Mouse (Mus musculus) embryonic stem cell, embryonic (primary cell): Measurements from ENCODE around the gene Cntnap4.
"Not testable (repeated sequence)": the region's sequence is repeated elsewhere in the genome, so short reads cannot be mapped to it uniquely, and the experiment has no call there.

Experiments used
- CTCF ChIA-PET, 4 experiments: fragments of 300-600 bp in 2 of 4; fragments of 350-600 bp in 2 of 4; sonication (Branson Sonifier 250); formaldehyde crosslinking; loops; one replicate each; lab custom pipeline; 2022; ENCODE audit warnings: inconsistent platforms in 2 of 4; lab: Charles Lee
- POLR2A ChIA-PET, 4 experiments: fragments of 300-600 bp in 2 of 4; fragments of 350-600 bp in 2 of 4; sonication (Branson Sonifier 250); formaldehyde crosslinking; loops; one replicate each; lab custom pipeline; 2022; ENCODE audit warnings: antibody characterized with exemption in 4 of 4, inconsistent platforms in 1 of 4; lab: Charles Lee

Cntnap4 gene

DNA sequence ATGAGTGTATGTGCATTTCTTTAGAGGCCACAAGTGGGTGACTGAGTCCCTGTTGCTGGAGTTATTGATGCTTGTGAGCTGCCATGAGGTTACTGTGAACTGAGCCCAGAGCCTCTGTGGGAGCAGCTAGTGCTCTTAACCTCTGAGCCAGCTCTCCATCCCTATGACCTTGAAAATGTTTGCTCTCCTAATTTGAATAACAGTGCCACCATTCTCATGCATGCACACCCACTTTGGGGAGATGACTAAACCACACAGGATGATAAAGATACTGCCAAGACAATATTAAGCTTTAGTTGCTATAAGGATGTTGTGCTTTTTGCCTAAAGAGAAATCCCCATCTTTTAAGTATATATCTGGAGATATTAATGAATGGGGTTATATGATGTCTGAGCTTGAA lies 125.9 kb downstream of the Cntnap4 start:
- CTCF ChIA-PET: interaction anchor here in 1 of 4 experiments (0.6 kb wide), 1 partner anchor 284 kb away, joined by 3 read pairs; no protein-coding TSS in a partner anchor
- POLR2A ChIA-PET: interaction anchor here in 2 of 4 experiments (0.6 to 1.1 kb wide), 4 partner anchors 11 to 23 kb away, joined by 3 to 6 read pairs (median 4); no protein-coding TSS in a partner anchor

- ChIA-PET POLR2A (interaction anchor here in 1 of 4 experiments (1.6 kb wide), 1 partner anchor 9 kb away, joined by 5 read pairs; no protein-coding TSS in a partner anchor), CTCF (no interaction called here)
Measured at GRCm38 (mm10) chr8:112698141-112698540, 128.3 kb downstream of the Cntnap4 start.

GRCm38 (mm10) chr8:112716982-112717381 lies 147.1 kb downstream of the Cntnap4 start:
- ChIA-PET CTCF (interaction anchor here in 2 of 4 experiments (0.6 to 0.7 kb wide), 3 partner anchors 136 to 671 kb away, joined by 3 to 5 read pairs (median 3); no protein-coding TSS in a partner anchor), POLR2A (interaction anchor here in 2 of 4 experiments (0.6 to 0.7 kb wide), 2 partner anchors 445 to 684 kb away, joined by 3 read pairs; no protein-coding TSS in a partner anchor)

GRCm38 (mm10) chr8:112724918-112725317 lies 155.1 kb downstream of the Cntnap4 start:
- ChIA-PET CTCF (no interaction called here), POLR2A (no interaction called here)

GRCm38 (mm10) chr8:112730583-112731432 lies 161.0 kb downstream of the Cntnap4 start:
- ChIA-PET POLR2A (no interaction called here), CTCF (no interaction called here)

DNA sequence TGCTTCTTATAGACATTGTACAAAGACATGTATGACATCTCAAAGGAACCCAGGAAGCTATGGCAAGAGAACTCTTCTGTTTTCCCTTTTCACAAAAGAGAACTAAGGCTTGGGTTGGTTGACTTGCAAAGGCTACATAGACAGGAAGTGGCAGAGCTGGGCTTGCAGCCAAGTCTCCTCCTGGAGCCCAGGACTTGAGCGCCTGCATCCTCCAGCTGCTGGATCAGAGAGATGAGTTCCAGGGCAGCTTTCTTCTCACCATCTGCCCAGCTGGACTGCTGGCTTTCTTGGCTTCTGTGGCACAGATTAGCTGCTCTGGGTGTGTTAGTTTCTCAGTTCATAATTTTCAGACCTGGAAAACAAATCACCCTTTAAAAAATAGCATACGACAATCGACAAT lies 165.7 kb downstream of the Cntnap4 start:
- ChIA-PET POLR2A (no interaction called here), CTCF (no interaction called here)

GRCm38 (mm10) chr8:112743331-112743730 lies 173.5 kb downstream of the Cntnap4 start:
- ChIA-PET CTCF (no interaction called here), POLR2A (no interaction called here)

- ChIA-PET POLR2A (no interaction called here), CTCF (no interaction called here)
Measured at GRCm38 (mm10) chr8:112747296-112747695, 177.5 kb downstream of the Cntnap4 start.

GRCm38 (mm10) chr8:112755171-112755570 lies 185.3 kb downstream of the Cntnap4 start:
- ChIA-PET CTCF (no interaction called here), POLR2A (no interaction called here)

DNA sequence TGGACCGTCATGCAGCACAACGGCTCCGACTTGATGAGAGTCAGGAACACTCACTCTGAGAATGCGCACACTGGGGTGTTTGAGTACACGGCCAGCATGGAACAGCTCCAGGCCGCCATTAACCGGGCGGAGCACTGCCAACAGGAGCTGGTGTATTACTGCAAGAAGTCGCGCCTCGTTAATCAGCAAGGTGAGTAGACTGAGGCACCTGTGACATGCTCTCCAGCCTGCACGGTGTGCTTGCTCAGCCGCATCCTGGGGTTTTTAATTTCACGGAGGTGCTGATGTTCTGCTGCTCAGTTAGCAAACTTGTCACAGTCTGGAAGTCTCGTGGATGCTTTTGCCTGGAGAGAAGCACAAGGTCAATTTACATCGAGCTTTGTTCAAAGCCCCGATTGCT lies 233.2 kb downstream of the Cntnap4 start:
- POLR2A ChIA-PET: no interaction called here
- CTCF ChIA-PET: interaction anchor here in 1 of 4 experiments (0.5 kb wide), 1 partner anchor 313 kb away, joined by 3 read pairs; no protein-coding TSS in a partner anchor

GRCm38 (mm10) chr8:112809382-112809781 lies 239.5 kb downstream of the Cntnap4 start:
- POLR2A ChIA-PET: interaction anchor here in 1 of 4 experiments (0.6 kb wide), 1 partner anchor 198 kb away, joined by 3 read pairs; no protein-coding TSS in a partner anchor
- CTCF ChIA-PET: no interaction called here

DNA sequence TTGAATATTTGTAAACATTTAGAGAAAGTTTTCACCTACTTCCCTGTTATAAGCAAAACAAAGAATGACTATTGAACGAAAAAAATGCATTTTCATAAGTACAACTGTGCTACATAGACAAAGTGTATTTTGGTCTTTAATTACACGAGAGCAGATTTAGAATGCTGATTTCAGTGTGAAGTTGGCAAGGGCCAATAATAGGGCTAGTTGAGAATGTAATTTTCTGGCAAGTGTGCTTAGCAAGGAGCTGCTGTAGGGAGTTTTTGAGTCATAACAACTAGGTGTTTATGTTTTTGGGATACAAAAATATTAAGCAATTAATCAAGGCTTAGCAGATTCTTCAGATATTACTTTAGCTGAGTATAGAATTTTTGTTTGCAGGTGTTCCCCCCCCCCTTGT lies 271.2 kb downstream of the Cntnap4 start:
- ChIA-PET POLR2A (no interaction called here), CTCF (interaction anchor here in 1 of 4 experiments (0.6 kb wide), 1 partner anchor 17 kb away, joined by 5 read pairs; no protein-coding TSS in a partner anchor)

- POLR2A ChIA-PET: not testable (repeated sequence)
- CTCF ChIA-PET: interaction anchor here in 1 of 4 experiments (0.6 kb wide), 1 partner anchor 338 kb away, joined by 5 read pairs; no protein-coding TSS in a partner anchor
Measured at GRCm38 (mm10) chr8:112849541-112849940, 279.7 kb downstream of the Cntnap4 start.

DNA sequence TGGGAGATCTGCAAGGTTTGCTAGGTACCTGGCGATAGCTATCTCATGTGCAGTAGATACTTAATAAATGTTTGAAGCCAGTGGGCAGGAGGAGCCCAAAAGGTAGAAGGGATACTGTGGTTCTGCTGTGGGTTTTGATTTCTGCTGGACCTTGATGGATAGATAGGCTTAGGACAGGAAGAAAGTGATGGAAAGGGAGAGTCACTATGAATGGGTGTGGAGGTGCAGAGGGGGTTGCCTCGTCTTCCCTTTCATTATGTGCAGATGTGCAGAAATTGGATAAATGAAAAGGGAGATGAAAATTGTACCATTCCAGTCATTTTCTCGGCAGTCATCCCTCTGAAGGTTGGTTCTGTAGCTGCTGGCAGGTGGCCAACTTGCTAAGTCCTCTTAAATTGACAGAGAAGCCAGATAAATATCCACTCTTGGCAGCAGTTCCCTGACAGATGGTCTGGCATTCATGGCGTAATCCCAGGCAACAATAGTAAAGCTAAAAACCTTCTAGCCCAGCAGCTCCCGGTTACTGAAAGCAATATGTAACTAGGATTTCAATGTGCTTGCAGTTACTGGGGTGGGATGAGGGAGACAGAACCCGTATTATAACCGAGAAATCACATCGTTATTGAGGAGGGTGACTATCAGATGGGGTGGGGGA lies 336.7 kb downstream of the Cntnap4 start:
- ChIA-PET CTCF (interaction anchor here in 2 of 4 experiments (0.5 to 0.6 kb wide), 2 partner anchors 10 to 670 kb away, joined by 3 to 8 read pairs; no protein-coding TSS in a partner anchor), POLR2A (no interaction called here)

GRCm38 (mm10) chr8:112909527-112909926 lies 339.7 kb downstream of the Cntnap4 start:
- CTCF ChIA-PET: interaction anchor here (0.6 to 1.0 kb wide), 8 partner anchors 19 to 1752 kb away, joined by 3 to 7 read pairs (median 3); partner anchors contain the start of gene Cntnap4 (in 1 of the 4)
- POLR2A ChIA-PET: interaction anchor here in 1 of 4 experiments (0.7 kb wide), 1 partner anchor 1196 kb away, joined by 3 read pairs; no protein-coding TSS in a partner anchor

DNA sequence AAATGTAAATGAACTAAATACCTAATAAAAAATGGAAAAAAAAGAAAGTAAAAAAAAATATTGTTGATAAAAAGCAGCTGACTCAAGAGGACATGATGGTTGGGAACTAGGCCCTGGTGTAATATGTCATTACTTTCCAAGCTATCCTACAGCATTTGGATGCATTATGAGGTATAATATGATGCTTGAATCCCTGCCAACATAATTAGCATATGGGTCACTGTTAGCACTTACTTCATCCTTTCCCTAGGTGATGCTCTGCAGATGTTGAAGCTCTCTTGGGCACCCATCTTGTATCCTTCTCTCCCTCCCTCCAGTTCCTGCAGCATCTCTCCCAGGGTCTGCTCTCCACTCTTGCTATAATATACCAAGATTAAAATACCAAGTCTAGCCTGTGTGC lies 341.6 kb downstream of the Cntnap4 start:
- CTCF ChIA-PET: interaction anchor here in 1 of 4 experiments (1.0 kb wide), 1 partner anchor 9 kb away, joined by 4 read pairs; no protein-coding TSS in a partner anchor
- POLR2A ChIA-PET: no interaction called here

GRCm38 (mm10) chr8:112922151-112922550 lies 352.3 kb downstream of the Cntnap4 start:
- POLR2A ChIA-PET: no interaction called here
- CTCF ChIA-PET: no interaction called here

- ChIA-PET CTCF (no interaction called here), POLR2A (no interaction called here)
Measured at GRCm38 (mm10) chr8:112922789-112923188, 352.9 kb downstream of the Cntnap4 start.
